Mouse (Mus musculus) heart, embryonic 13.5 days (tissue): ENCODE data around the gene Nadk2. TPM values are rescaled to one million over a fixed set of nuclear protein-coding genes. Genes with fewer than 3 reads are reported as not detected.

Source experiments
- ATAC-seq: fragments of 200-750 bp; cut with Nextera tagmentation; 2 replicates; pipeline ENCODE4 v1.8.0; 2017; ENCODE audit warnings: moderate TSS enrichment; ENCODE audit not compliant: insufficient number of reproducible peaks, low FRiP score, low TSS enrichment; ENCODE audit errors: extremely low read depth
- H3K27ac ChIP-seq: fragments of 300-500 bp; sonication (generic); replicated peaks from 2 replicates; pipeline ENCODE4 v1.5.1; 2015; ENCODE audit warnings: moderate library complexity, mild to moderate bottlenecking, inconsistent platforms
- H3K27me3 ChIP-seq: fragments of 300-500 bp; sonication (generic); replicated peaks from 2 replicates; pipeline ENCODE4 v1.6.1; 2015; ENCODE audit warnings: mild to moderate bottlenecking, inconsistent platforms
- H3K36me3 ChIP-seq: fragments of 300-500 bp; sonication (generic); 2 replicates; pipeline ENCODE4 v1.6.1; 2015; ENCODE audit warnings: mild to moderate bottlenecking, inconsistent platforms
- H3K4me1 ChIP-seq: fragments of 300-500 bp; sonication (generic); 2 replicates; pipeline ENCODE4 v1.6.1; 2015; ENCODE audit warnings: inconsistent platforms
- H3K4me2 ChIP-seq: fragments of 300-500 bp; sonication (generic); 2 replicates; pipeline ENCODE4 v1.6.1; 2015; ENCODE audit warnings: inconsistent platforms, mild to moderate bottlenecking, moderate library complexity
- H3K4me3 ChIP-seq: fragments of 300-500 bp; sonication (generic); 2 replicates; pipeline ENCODE4 v1.5.1; 2015; ENCODE audit warnings: moderate library complexity, mild to moderate bottlenecking, inconsistent platforms
- H3K9ac ChIP-seq: fragments of 300-500 bp; sonication (generic); 2 replicates; pipeline ENCODE4 v1.6.1; 2015; ENCODE audit warnings: inconsistent platforms, mild to moderate bottlenecking, moderate library complexity
- H3K9me3 ChIP-seq: fragments of 300-500 bp; sonication (generic); 2 replicates; pipeline ENCODE4 v1.6.1; 2016; ENCODE audit warnings: inconsistent platforms
- WGBS: fragments of 180-500 bp; shearing (Covaris S2); methylation state at CpG from one replicate; pipeline ENCODE4 v1.1.7; 2015; ENCODE audit warnings: mixed read lengths; 5-methylcytosine and 5-hydroxymethylcytosine counted together
- polyA plus RNA-seq: library from polyadenylated mRNA; unstranded; fragments of >200 nt; fragmentation: Nextera tagmentation; extraction: Ambion mirVana; gene quantifications from 2 replicates; pipeline ENCODE4 v1.2.1, GENCODE M21; 2015

The Nadk2 gene
- polyA plus RNA-seq, 1 experiment from 2014 or later = 45.2 TPM

- peaks cover 73% of the 10 kb centered on the region for H3K4me1 ChIP-seq
- H3K4me3 ChIP-seq = peak overlapping the region; percentile 99
- no peaks in the 10 kb centered on the region for H3K36me3 ChIP-seq
- peak; percentile 35 for ATAC-seq
- H3K27me3 ChIP-seq = no peaks in the 10 kb centered on the region
- no peaks in the 10 kb centered on the region for H3K9me3 ChIP-seq
- H3K4me2 ChIP-seq = peak overlapping the region; percentile 80
- WGBS = 4% methylated on average over 4 of the region's 4 CpGs
- peak overlapping the region; percentile 97 for H3K27ac ChIP-seq
- peak overlapping the region; percentile 76 for H3K9ac ChIP-seq
Observed at GRCm38 (mm10) chr15:9074671-9075070, 3.6 kb downstream of the Nadk2 start.

GRCm38 (mm10) chr15:9075608-9076200 is 4.6 kb downstream of the Nadk2 start:
- Histone ChIP-seq H3K9ac (peak overlapping the region; percentile 76), H3K27me3 (no peaks in the 10 kb centered on the region), H3K9me3 (no peaks in the 10 kb centered on the region), H3K27ac (peak overlapping the region; percentile 97), H3K4me3 (peak overlapping the region; percentile 99), H3K4me2 (peak overlapping the region; percentile 80), H3K4me1 (peaks cover 73% of the 10 kb centered on the region), H3K36me3 (no peaks in the 10 kb centered on the region)
- no peak for ATAC-seq
- WGBS = 43% methylated on average over 14 of the region's 14 CpGs

GRCm38 (mm10) chr15:9078481-9079300 is 7.6 kb downstream of the Nadk2 start:
- Histone ChIP-seq H3K9me3 (no peaks in the 10 kb centered on the region), H3K4me1 (peaks cover 92% of the 10 kb centered on the region), H3K4me3 (peak overlapping the region; percentile 28), H3K27ac (peak overlapping the region; percentile 98), H3K27me3 (no peaks in the 10 kb centered on the region), H3K4me2 (peak overlapping the region; percentile 66), H3K9ac (peak overlapping the region; percentile 74), H3K36me3 (peaks cover 4% of the 10 kb centered on the region; the same call in 1 of the 2 replicates)
- peak; percentile 38; the same call in 1 of the 2 replicates for ATAC-seq
- 18% methylated on average over 12 of the region's 12 CpGs for WGBS

- Histone ChIP-seq H3K4me2 (peak overlapping the region; percentile 66), H3K4me1 (peaks cover 82% of the 10 kb centered on the region), H3K9ac (peak overlapping the region; percentile 74; the same call in 1 of the 2 replicates), H3K36me3 (peaks cover 11% of the 10 kb centered on the region), H3K27ac (peak overlapping the region; percentile 98), H3K9me3 (no peaks in the 10 kb centered on the region), H3K27me3 (no peaks in the 10 kb centered on the region), H3K4me3 (peak overlapping the region; percentile 28)
- ATAC-seq = no peak
- 35% methylated on average over 5 of the region's 5 CpGs for WGBS
Observed at GRCm38 (mm10) chr15:9079626-9080025, 8.6 kb downstream of the Nadk2 start.

GRCm38 (mm10) chr15:9080206-9080605 is 9.1 kb downstream of the Nadk2 start:
- Histone ChIP-seq H3K9me3 (no peaks in the 10 kb centered on the region), H3K4me1 (peaks cover 80% of the 10 kb centered on the region), H3K4me3 (peak overlapping the region; percentile 14; the same call in 1 of the 2 replicates), H3K4me2 (peak overlapping the region; percentile 49), H3K27ac (peak overlapping the region; percentile 98), H3K36me3 (peaks cover 15% of the 10 kb centered on the region), H3K27me3 (no peaks in the 10 kb centered on the region), H3K9ac (peak overlapping the region; percentile 40; the same call in 1 of the 2 replicates)
- ATAC-seq = no peak
- WGBS = 18% methylated on average over 4 of the region's 4 CpGs

GRCm38 (mm10) chr15:9081294-9081693 is 10.2 kb downstream of the Nadk2 start:
- peak overlapping the region; percentile 42 for H3K4me2 ChIP-seq
- 0 out of 2 replicates have a peak overlapping the region, but pooled peaks have one; percentile 33 for H3K9ac ChIP-seq
- no peaks in the 10 kb centered on the region for H3K9me3 ChIP-seq
- no peak for ATAC-seq
- H3K27me3 ChIP-seq = no peaks in the 10 kb centered on the region
- H3K36me3 ChIP-seq = peaks cover 21% of the 10 kb centered on the region
- WGBS = 29% methylated on average over 3 of the region's 3 CpGs
- peaks cover 80% of the 10 kb centered on the region for H3K4me1 ChIP-seq
- peak overlapping the region; percentile 75 for H3K27ac ChIP-seq
- no peak overlapping the region for H3K4me3 ChIP-seq

- Histone ChIP-seq H3K4me1 (peaks cover 80% of the 10 kb centered on the region), H3K9me3 (no peaks in the 10 kb centered on the region), H3K27ac (0 out of 2 replicates have a peak overlapping the region, but pooled peaks have one; percentile 16), H3K9ac (no peak overlapping the region), H3K27me3 (no peaks in the 10 kb centered on the region), H3K4me2 (peak overlapping the region; percentile 6; the same call in 1 of the 2 replicates), H3K4me3 (no peak overlapping the region), H3K36me3 (peaks cover 27% of the 10 kb centered on the region)
- 72% methylated on average over 9 of the region's 9 CpGs for WGBS
- no peak for ATAC-seq
Observed at GRCm38 (mm10) chr15:9082753-9083152, 11.7 kb downstream of the Nadk2 start.

- H3K4me1 ChIP-seq = peaks cover 64% of the 10 kb centered on the region
- peak overlapping the region; percentile 25 for H3K4me2 ChIP-seq
- no peaks in the 10 kb centered on the region for H3K27me3 ChIP-seq
- H3K4me3 ChIP-seq = no peak overlapping the region
- H3K36me3 ChIP-seq = peaks cover 61% of the 10 kb centered on the region
- 29% methylated on average over 11 of the region's 11 CpGs for WGBS
- no peak overlapping the region for H3K9ac ChIP-seq
- ATAC-seq = peak; percentile 68
- no peaks in the 10 kb centered on the region for H3K9me3 ChIP-seq
- peak overlapping the region; percentile 65 for H3K27ac ChIP-seq
Observed at GRCm38 (mm10) chr15:9086813-9087212, 15.8 kb downstream of the Nadk2 start.

GRCm38 (mm10) chr15:9087421-9087820 is 16.4 kb downstream of the Nadk2 start:
- no peak for ATAC-seq
- 0 out of 2 replicates have a peak overlapping the region, but pooled peaks have one; percentile 25 for H3K9ac ChIP-seq
- no peak overlapping the region for H3K4me3 ChIP-seq
- WGBS = 66% methylated on average over 5 of the region's 5 CpGs
- H3K4me1 ChIP-seq = peaks cover 60% of the 10 kb centered on the region
- H3K9me3 ChIP-seq = no peaks in the 10 kb centered on the region
- H3K27ac ChIP-seq = peak overlapping the region; percentile 65
- peaks cover 63% of the 10 kb centered on the region for H3K36me3 ChIP-seq
- H3K27me3 ChIP-seq = no peaks in the 10 kb centered on the region
- H3K4me2 ChIP-seq = peak overlapping the region; percentile 25

GRCm38 (mm10) chr15:9087895-9088682 is 17.0 kb downstream of the Nadk2 start:
- Histone ChIP-seq H3K4me1 (peaks cover 55% of the 10 kb centered on the region), H3K27me3 (no peaks in the 10 kb centered on the region), H3K9me3 (no peaks in the 10 kb centered on the region), H3K4me2 (no peak overlapping the region), H3K4me3 (no peak overlapping the region), H3K27ac (no peak overlapping the region; the same call in 1 of the 2 replicates), H3K36me3 (peaks cover 70% of the 10 kb centered on the region), H3K9ac (no peak overlapping the region)
- ATAC-seq = no peak
- 83% methylated on average over 17 of the region's 17 CpGs for WGBS

GRCm38 (mm10) chr15:9088683-9089072 is 17.6 kb downstream of the Nadk2 start:
- WGBS = 80% methylated on average over 8 of the region's 8 CpGs

More at GRCm38 (mm10) chr15:9088683-9089072, 17.6 kb downstream of the Nadk2 start:
- H3K4me3 ChIP-seq = no peak overlapping the region
- no peaks in the 10 kb centered on the region for H3K27me3 ChIP-seq
- H3K27ac ChIP-seq = no peak overlapping the region; the same call in 1 of the 2 replicates
- H3K36me3 ChIP-seq = peaks cover 72% of the 10 kb centered on the region
- H3K4me1 ChIP-seq = peaks cover 53% of the 10 kb centered on the region
- no peak for ATAC-seq
- no peak overlapping the region for H3K4me2 ChIP-seq
- no peaks in the 10 kb centered on the region for H3K9me3 ChIP-seq
- H3K9ac ChIP-seq = no peak overlapping the region
